Mouse (Mus musculus): Measurements from ENCODE around the gene Magi2.

GRCm38 (mm10) chr5:19414556-19414955 is 187.7 kb downstream of the Magi2 start:
- TF ChIP-seq CTCF (IDR thresholded peaks at IDR 0.05) (no peak), EP300 (IDR thresholded peaks at IDR 0.05) (no peak)

Measured in lung, postnatal 0 days (tissue).